Mouse (Mus musculus) lung, postnatal 25 days (tissue): ENCODE data around the gene Rarb.
A peak's percentile ranks its signal among the peaks of the same experiment; 100 is the strongest.

Source experiments
- DNase-seq: peaks from one replicate; pipeline ENCODE4 v3.0.0; 2022; ENCODE audit warnings: low spot score

The Rarb gene

DNA sequence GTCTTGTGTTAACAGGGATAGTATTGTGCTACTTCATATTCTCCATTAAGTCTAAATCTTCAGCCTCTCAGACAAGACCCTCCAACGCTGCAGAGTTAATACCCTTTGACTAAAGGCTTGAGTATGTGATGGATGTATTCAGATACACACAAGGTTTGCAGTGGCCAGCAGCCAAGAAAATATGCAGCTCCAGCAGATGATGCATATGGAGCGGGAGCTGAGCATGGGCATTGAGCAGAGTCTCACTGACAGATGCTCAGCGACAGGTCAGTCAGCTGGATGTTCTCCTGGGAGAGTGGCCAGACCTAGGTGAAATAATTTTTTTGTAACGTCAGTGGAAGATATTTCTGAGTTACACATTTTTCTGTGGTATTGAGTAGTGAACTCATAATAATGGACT, 229.8 kb downstream of the Rarb start:
- no peak for DNase-seq

DNA sequence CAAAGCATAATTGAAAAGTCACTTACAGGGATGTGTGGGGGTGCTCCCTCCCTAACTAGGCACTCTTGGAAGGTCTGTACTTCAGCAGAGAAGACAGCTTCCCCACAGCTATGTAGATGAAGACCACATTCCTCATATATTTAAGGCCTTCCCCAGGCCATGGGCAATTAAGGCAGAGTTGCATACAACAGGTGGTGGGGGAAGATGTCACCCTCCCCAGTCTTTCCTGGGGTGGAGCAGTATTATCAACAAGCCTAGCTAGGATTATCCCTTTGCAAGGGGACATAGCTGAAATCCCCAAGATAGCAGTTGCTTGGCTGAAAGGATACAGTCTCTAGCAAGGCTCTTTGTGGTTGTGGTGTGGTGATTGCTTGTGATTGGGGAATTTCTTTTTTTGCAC, 240.9 kb downstream of the Rarb start:
- no peak for DNase-seq

DNA sequence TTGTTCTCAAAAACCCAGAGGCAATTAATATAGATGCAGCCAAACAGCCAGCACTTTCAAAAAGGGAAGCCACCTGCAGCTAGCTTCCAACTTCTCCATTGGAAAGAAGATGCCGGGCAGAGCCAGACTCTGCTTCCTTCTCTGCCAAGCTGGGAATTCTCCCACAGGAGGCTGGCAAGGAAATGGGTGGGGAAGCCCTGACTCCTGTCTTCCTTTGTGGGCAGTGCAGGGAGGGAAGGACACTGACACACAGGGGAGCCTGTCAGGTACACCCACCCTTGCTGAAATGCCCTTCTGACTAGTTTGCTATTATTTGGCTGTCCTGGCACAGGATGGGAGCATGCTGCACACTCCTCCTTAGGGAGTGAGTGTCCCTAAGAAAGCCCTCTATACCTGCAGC, 241.9 kb downstream of the Rarb start:
- no peak for DNase-seq

DNA sequence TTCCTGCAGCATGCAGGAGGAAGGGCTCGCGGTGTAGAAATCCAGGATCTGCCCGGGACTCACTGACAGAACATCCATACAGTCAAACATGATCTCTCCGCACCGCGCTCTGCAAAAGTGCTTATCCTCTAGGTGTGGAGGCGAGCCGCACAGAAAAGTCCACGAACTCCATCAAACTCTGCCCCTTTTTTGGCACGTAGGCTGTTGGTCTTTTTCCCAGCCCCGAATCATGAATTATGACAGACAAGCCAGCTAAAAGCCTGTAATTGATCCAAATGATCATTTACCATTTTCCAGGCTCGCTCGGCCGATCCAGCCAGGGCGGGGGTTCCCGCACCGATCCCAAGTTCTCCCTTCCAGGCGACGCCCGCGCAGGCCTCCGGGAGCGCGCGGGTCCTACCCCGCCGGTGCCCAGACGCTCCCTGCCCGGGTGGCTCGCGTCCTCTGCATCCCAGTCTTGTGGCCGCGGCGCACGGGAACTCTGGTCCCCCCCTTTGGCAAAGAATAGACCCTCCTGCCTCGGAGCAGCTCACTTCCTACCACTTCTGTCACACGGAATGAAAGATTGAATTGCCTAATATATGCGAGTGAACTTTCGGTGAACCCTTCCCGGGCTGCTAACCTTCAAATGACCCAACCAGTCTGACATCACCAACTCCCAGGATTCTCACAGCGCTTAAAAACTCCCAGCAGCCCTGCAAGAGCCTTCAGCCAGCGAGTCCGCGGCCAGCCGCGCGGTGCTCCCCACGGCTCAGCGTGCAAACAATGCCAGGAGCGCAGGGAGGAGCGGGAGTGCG, 243.8 kb downstream of the Rarb start:
- DNase-seq, result peak; percentile 75

DNA sequence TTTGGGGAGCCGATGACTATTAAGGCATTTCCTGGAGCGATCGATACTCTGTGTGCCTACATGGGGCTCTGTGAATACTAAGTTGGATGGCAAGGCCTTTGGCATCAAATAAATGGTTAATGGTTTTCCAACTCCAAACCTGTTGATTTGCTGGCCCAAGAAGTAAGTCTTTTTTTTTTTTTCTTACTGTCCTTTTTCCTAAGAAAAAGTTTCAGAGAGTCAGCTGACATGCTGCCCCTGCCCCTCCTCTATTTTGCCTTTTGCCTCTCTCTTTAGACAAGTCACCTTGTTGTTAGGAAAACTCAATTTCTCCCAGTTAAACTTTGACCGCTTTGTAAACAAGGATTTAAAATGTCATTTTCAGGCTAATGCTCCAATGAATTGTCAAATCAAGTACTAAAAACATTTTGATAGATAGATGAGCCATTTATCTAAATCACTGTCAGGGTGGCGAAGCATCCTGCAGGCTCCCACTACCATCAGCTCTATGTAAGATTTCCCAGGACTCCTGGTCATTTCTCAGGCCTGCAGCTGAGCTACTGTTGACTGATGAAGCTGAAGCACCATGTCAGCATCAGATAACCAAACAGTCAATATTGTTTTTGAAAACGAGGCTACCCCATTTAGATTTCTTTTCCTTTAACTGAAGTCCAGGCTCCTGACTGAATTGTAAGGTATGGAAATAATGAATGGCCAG, 245.3 kb downstream of the Rarb start:
- DNase-seq, result no peak

DNA sequence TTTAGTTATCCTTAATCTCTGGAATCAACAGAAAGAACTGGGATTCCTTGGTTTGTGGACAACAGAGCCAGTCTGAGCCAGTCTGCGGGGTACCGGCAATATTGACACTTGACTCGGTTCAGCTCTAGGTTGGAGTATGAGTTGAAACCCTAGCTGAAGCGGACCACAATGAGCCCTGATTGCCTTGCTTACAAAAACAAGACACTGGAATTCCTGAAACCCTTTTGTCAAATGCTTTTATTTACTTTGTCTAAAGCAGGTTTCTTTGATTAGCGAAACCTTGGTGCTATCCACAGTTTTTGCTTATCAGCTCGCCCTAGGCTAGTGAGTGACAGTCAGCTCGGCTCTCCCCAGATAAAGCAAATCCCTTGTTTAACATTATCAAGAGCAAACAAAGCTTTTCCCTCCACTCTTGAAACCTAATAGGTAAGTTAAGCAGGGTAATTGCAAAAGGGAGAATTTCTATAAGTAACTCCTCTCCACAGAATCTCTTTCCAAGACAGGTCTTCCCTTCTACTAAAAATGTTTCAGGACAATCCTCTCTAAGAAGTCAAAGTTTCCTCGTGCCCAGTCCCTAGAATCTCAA, 246.1 kb downstream of the Rarb start:
- DNase-seq, result no peak

DNA sequence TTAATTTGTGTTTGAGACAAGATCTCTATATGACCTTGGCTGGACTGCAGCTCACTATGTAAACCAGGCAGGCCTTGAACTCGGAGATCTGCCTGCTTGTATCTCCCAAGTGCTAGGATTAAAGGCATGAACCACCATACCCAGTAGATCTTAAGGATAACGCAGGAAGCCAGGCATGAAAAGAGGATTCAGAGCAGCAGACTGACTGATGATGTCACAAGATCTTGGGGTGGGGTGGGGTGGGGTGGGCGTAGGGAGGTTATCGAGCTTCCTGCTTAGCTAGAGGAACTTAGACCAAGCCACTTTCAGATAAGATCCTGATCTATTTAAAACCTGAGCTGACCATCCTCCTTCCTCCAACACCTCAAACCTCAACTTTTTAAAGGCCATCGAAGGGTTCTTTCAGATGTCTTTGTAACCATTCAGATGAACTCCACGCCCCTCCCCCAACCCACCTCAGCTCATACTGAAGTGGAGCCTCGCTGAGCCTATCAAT, 249.4 kb downstream of the Rarb start:
- no peak for DNase-seq

DNA sequence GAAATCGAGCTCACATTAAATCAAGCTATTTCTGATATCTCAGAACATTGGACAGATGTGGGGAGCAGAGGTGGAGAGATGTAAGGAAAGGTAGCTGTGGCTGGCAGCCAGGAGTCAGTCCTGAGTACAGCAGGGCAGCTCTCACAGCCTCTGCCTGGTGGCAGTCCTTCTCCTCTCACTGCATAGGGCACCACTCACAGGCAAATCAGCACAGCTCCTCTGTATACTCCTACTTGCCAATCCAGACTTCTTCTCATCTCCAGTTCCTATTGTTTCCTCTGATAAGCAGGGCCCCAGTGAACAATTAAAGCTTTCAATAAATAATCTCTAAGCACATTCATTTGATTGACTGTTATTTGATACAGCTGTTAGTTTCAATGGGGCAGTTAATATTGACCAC, 252.0 kb downstream of the Rarb start:
- no peak for DNase-seq

DNA sequence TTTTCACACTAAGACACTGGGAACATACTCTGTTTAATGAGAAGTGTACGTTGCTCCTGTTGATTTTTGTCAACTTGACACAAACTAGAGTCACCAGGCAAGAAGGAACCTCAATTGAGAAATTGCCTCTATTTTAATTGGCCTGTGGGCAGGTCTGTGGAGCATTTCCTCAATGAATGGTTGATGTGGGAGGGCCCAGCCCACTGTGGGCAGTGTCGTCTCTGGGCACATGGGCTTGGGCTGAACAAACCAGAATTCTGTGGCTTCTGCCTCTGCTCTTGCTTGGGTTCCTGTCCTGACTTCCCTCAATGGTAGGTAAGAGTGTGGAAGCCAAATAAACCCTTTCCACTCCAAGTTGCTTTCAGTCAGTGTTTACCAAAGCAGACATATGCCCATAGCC, 255.0 kb downstream of the Rarb start:
- DNase-seq, result no peak

DNA sequence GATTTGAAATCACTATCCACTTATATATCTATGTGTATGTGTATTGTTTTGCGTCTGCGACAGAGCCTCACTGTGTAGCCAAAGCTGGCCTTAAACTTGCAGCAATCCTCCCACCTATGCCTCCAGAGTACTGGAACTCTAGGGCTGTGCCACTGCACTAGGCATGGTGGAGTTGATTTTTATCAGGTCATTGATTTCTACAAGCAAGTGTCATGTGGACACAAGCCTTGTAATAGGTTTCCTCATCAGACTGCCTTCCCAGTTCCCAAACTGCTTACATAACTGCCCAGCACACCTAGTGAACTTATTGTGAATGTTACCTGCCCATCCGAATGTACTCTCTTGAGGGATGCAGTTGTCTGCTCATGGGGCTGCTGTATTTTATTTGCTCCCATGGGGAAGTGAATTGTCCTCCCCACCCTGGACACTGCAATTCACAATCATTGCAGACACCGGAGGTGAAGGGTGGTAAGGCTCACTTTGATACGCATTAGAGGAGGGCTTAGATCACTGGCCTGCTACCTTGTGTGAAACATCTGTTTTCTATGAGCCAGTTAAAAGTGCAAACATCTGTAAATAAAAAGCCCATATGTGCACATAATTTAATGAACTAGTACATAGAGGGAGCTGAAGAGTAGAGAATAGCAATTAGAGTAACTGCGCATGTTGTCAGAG, 257.3 kb downstream of the Rarb start:
- DNase-seq, result no peak

DNA sequence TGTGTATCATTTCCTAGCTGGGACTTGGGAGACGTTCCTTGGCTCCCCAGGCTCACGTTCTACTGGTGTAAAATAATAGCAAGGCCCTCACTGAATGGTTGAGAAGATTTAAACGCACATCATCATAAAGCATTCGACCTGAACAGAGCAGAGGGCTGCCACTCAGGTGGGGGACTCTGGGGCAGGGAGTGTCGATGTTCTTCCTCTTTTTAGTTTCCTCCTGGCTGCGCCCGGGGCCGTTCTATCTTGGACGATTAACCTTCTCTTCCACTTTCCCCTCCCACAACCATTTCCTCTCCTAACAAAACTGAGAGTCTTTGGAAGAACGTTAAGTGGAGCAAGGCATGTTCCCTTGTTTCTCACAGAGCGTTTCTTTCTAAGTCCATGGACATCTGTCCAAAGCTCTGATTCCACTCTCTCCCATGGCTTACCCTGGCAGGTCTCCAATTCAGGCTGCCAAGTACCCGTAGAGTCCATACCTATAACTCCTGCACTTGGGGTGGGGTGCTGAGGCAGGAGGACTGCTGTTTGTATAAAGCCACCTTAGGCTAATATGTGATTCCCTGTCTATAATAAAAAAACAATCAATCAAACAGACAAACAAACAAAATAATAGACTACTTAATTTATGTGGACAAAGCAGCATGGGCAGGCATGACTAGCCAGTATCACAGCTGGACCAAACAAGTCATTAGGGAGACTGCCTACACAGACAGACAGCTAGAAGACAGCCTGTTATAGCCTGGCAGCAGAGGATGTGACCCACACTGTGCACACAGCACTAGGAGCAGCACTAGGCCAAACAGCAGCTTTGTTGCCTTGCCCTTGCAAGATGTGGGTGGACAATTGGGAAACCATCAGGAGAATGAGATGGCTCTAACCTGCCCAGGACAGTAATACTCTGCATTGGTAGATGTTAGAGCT, 259.4 kb downstream of the Rarb start:
- no peak for DNase-seq

DNA sequence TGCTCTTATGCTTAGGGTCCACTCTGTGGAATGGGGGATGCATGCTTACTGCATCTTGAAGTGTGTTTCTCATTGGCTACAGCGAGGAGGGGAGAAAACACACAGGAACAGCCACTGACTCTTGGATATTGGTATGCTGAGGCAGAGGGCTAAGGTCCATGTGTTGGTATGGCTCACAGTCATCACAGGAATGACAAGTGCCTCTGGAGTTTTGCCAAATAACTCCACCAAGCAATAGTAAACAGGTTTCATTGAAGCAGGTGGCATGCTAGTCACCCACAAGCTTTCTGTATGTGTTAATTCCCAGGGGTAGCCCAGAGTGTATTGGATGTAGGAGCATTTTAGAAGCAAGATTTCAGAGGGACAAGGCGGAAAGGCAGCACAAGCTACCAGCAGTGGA, 260.9 kb downstream of the Rarb start:
- DNase-seq, result peak; percentile 64

DNA sequence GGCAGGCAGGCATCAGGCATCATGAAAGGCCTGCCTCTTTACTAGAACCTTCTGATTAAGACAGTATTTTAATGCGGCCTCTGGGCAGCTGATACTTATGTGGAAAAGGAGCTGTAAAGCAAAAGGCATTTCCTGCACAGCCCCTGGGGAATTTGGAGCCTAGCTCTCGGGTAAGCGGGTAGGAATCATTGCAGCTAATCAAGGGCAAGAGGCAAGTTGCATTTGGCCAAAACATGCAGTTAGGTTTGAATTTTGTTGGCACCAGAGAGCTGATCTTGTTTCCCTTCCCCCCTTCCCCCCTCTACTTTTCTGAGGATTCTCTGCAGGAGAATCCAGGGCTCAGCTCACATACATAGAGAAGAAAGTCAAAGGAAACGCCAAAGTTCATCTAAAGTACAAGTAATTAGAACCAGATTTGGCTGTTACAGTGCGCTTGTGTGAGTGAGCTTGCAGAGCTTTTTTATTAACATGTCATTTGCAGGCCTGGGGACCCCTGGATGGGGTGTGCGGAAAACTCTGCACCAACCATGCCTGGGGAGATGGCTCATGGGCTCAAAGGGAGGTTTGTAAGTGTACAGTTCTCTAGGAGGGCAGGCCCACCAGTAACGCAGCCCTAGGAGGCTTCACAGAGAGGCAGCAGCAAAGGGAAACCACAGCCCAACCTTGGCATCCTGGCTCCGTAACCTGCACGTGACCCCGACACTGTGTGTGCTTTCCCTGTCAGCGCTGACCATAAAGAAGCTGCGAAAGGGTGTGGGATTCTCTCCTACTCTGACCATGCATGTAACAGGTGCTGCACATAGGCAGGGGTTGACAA, 264.1 kb downstream of the Rarb start:
- no peak for DNase-seq

DNA sequence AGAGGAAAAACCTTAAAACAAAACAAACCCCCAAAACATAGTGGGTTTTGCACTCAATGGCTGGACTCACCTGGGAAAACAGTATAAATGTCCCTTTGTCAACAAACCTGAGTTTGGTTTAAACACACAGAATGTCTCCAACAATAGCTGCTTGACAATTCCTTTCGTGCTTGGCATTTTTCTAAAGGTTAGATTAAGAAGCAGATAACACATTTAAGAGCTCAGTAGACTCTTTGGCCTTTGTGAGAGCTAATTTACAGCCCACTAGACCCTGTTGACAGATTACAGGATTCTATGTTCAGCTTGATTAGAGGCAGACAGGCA, 264.7 kb downstream of the Rarb start:
- no peak for DNase-seq

DNA sequence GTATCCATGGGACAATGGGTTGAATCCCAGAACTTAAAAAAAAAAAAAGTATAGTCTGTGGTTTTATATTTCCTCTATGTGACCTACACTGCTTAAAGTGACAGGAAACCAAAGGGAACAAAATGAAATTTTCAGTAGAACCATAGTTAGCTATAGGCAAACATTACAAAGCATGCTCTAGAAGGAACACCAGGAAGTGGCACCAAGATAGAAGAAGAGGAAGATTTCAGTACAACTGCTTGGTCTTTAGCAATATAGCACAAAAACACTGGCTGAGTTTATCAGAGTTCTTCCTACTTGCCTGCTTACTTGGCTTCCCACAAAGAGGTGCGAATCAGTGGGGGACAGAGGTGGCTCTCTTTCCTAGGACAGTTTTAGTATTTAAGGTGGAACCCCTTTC, 266.7 kb downstream of the Rarb start:
- DNase-seq, result no peak

DNA sequence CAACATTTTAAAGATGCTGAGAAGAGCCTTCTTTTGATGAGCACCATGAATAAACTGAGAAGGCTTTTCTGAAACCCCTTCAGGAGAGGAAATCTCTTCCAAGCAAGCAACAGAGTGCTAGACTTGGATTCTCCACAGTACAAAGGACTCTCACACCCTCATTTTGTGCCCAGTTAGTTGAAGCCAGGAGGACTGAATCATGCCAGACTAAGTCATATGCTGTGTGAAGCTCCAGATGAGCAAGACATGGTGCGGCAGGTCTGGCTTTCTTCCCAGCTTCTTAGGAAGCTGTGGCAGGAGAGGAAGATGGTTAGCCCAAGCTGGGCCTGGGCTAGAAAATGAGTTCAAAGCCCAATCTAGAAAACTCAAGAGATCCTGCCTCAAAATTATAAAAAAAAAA, 267.1 kb downstream of the Rarb start:
- no peak for DNase-seq

DNA sequence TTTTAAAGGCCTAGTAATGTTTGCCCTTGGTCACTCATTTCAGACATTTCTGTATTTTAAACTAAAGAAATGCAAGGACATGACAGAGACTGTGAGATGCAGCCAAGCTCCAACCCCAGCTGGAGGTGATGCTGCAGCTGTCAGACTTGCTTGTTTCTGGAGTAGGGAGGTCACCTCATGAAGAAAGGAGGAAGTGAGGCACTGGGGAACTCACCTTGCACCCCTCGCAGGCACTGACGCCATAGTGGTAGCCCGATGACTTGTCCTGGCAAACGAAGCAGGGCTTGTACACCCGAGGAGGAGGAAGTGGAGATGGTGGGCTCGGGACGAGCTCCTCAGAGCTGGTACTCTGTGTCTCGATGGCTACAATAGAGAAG, 270.8 kb downstream of the Rarb start:
- no peak for DNase-seq

DNA sequence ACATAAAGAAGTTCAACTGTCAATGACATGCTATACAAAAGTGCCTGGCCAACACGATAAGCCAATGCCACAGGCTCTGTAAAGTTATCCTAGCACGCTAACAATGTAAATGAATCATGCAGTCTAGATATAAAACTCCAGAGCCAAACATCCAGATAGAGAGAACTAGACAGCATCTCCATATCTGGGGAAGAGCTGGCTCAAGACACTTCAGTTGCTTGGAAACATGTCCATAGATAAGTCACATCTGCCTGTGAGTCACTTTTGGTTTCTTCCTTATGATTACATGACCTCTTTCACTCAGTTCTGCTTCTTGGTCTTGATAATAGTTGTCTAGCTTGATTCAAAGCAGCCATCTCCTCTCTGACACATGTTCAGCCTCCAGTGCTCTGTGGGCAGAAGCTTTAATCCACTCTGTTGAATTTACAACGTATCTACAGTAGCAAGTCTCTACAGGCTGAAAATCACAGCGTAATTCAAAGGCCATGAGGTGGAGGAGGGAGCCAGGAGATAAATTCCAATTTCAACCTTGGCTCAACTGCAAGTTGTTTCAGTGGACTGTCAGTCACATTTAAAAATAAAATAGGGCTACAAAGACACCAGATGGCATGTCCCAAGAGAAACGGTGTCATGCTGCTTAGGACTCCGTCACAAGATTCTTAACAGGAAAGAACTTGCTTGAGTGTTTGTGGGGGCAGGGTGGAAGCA, 271.3 kb downstream of the Rarb start:
- DNase-seq, result no peak

DNA sequence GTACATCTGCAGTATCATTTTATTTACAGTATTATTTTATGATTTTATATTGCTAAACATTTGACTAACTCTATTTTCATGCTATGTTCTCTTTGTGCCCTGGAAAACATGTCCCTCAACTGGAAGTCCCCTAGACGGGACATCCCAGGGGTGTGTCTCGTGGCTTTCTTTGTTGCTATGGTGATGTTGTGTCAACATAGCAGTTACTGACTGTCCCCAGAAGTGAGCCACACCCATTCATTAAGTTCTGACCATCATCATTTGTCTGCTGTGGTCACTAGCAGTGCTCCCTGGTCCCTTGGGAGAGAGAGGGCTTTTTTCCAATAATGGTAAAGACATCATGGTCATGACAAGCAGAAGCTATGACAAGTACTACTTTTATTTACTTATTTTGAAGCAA, 274.0 kb downstream of the Rarb start:
- DNase-seq, result peak; percentile 43

DNA sequence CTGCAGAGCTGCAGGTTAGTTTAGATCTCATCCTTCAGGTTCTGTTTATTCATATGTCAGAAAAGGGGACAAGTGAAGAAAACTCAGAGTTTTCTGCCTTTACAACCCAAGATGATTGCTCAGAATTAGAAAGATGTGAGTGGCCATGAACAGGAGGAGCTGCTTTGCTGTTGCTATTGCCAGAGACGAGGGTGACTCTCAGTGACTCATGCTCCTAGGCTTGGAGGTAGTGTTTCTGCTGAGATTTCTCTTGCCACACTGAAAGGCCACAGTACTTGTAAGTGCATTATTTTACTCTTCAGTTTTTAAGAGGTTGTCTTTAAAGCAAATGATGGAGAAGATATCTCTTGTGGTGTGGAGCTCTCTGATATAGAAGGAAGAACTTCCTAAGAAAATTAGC, 277.3 kb downstream of the Rarb start:
- DNase-seq, result no peak
